Mouse (Mus musculus): ENCODE measurements around the gene Slc9a3r1.

Gene Slc9a3r1

DNA sequence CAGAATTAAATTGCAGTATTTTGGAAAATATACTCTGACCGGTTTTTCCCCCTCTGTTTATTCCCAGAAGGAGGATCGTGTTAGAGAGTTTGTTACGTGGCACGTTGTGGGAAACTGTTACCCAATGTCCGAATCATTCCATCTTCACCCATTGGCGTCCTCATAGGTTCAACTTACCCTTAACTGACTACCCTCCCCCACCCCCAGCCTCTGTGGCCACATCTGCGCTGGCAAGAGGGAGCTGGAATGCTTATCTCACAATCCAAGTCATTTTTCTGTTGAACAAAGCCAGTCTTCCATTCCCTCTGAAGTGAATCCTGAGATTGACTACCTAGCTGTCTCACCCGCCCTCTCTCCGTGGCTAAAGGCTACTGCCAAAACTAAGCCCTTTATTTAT is 938 bp upstream of the Slc9a3r1 start:
- no peak for DNase-seq (ENCODE audit: low spot score in 2 of 2)

DNA sequence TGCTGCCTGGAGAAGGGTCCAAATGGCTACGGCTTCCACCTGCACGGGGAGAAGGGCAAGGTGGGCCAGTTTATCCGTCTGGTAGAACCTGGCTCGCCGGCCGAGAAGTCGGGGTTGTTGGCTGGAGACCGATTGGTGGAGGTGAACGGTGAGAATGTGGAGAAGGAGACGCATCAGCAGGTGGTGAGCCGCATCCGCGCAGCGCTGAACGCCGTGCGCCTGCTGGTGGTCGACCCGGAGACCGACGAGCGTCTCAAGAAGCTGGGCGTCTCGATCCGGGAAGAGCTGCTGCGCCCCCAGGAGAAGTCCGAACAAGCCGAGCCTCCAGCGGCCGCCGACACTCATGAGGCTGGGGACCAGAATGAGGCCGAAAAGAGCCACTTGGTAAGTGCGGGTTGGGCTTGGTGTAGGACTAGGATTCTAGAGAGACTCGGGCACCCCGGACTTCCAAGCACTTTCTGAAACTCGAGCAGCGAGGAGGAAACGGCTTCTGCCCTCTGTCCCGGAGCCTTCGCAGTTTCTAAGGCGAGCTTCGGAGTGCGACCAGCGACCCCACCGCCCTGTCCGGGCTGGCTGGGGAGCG is 518 bp downstream of the Slc9a3r1 start:
- DNase-seq (ENCODE audit: low spot score in 2 of 2): peak; percentile 63

DNA sequence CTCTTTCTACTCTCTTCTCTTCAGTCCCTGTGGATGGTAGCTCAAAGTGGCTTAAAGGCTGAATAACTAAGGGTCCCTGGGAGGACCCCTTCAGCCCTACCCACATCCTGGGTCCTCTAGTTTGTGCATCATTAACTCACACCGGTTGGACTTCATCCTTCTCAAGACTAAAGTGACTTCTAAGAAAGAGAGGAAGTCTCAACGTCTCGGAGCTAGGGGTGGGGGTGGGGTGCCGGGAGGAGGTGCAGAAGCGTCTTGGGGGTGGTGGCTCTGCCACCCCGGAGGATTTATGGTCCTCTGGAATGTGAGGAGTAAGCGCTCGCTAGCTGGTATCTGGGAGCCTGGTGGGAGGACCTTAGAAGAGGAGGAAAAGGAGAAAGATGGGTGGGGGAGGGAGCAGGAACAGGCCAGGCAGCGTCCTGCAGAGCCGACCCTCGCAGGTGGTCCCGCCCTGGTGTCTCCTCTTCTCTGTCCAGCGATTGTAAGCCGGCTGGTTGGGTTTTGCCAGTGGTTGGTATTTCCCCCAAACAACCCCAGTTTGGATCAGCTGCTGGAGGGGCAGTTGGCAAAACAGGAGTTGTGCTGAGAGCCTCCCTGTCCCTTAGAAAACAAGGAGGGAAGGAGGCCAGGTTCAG is 1.3 kb downstream of the Slc9a3r1 start:
- DNase-seq (ENCODE audit: low spot score in 2 of 2): no peak

DNA sequence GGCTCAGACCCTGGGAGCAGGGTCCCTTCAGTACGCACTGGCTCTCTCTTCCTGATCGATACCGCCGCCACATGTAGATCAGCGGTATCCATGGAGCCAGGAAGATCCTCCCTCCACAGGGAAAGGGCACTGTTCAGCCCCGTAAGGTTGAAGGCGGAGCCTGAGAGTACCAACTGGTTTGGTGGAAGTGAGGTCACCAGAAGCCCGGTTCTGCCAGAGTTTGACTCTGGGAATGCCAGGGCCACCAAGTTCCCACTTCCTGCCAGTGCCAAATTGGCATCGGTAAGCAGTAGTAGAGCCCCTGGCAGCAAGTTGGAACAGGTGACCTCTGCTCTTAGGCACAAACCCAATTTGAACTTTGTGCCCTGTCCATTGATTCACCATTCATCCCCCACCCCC is 1.8 kb downstream of the Slc9a3r1 start:
- DNase-seq (ENCODE audit: low spot score in 2 of 2): no peak

DNA sequence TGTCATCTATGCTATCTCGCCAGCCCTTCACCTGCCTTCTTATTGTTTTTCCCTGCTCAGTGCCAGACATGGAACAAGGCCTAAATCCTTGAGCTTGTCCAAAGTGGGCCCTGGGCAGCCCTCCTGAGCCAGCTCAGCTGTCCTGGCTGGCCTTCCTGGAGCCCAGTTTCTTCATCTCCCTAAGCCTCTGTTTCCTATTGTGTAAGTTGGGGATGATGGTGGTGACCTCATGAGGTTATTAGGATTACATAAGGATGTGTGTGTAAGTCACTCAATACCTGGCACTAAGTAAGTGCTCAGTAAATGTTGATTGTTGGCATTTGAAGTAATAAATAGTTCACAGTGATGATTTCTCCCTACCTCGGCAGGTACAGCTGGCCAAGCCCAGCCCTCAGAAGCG is 3.6 kb downstream of the Slc9a3r1 start:
- no peak for DNase-seq (ENCODE audit: low spot score in 2 of 2)

DNA sequence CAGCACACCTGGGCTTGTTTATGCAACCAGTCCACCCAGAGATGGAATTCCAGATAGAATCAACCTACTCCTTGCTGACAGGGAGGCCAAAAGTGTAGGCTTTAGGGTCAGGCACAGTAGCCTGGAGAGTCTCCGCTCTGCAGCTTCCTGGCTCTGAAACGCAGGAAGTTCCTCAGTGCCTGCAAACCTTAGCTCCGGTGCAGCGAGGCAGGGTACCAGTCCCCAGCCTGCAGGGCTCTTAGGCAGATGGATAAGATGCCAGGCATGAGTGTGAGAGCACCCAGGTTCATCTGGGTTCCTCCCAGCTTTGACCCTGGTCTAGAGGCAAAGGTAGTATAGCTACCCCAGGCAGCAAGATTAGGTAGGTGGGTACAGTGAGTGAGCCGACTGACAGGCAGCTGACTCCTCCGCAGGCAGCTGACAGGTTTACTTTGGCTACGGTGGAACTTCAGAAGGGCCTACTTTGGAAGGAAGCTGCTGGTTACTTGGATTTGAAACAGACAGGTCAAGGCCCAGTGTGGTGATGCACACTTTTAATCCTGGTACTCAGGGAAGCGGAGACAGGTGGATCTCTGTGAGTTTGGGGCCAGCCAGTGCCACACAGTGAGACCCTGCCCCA is 4.6 kb downstream of the Slc9a3r1 start:
- no peak for DNase-seq (ENCODE audit: low spot score in 2 of 2)

DNA sequence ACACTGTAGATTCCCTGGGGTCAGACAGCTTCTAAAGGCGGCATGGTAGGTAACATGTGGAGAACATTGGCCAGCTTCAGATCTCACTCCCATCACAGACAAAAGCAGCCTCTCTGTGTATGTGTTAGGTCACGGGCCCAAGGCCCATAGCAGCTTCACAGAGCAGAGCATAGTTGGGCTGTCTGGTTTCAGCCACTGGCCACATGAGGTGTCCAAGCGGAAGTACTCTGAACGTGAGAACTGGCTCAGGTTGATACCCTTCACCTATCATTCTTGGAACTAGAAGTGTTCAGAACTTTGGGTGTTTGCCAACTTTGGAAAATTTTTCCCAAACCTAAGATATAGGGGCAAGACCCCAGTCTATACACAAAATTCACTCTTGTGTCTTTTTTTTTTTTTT is 6.3 kb downstream of the Slc9a3r1 start:
- no peak for DNase-seq (ENCODE audit: low spot score in 2 of 2)

DNA sequence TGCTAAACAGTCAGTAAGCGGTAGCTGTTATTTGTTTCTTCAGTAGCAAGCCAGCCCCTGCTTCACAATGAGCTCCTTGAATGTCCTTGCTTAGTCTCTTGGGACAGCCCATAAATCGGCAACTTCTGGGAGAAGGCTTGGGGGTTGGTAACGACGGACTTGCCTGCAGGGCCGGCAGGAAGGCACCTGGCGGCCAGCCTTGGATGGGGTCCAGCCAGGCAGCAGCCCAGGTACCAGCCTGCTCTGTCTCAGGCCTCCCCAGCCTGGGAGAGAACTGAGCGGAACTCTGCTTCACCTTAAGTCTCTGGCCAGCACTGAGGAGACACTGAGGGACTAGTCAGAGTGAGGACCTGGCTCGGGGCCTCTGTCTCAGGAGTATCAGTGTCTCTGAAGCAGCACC is 8.0 kb downstream of the Slc9a3r1 start:
- no peak for DNase-seq (ENCODE audit: low spot score in 2 of 2)

DNA sequence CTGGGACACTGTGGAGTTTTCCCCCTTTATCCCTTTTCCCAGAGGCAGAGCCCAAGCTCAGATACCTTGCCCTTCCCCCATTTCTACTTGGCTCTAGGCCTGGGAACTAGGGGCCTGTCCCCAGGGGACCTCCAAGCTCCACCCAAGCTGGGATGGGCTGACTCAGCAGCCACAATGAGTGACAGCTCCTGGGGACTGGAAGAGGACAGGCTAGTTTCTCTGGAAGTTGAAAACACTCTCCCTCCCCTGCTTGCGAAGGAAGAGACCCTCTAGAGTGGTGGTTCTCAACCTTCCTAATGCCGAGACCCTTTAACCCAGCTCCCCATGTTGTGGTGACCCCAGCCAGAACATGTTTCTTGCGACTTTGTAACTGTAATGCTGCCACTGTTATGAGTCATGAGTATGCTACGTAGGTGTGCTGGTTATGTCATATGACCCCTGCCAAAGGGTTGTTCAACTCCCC is 9.7 kb downstream of the Slc9a3r1 start:
- DNase-seq (ENCODE audit: low spot score in 2 of 2): peak; percentile 32 to 53

DNA sequence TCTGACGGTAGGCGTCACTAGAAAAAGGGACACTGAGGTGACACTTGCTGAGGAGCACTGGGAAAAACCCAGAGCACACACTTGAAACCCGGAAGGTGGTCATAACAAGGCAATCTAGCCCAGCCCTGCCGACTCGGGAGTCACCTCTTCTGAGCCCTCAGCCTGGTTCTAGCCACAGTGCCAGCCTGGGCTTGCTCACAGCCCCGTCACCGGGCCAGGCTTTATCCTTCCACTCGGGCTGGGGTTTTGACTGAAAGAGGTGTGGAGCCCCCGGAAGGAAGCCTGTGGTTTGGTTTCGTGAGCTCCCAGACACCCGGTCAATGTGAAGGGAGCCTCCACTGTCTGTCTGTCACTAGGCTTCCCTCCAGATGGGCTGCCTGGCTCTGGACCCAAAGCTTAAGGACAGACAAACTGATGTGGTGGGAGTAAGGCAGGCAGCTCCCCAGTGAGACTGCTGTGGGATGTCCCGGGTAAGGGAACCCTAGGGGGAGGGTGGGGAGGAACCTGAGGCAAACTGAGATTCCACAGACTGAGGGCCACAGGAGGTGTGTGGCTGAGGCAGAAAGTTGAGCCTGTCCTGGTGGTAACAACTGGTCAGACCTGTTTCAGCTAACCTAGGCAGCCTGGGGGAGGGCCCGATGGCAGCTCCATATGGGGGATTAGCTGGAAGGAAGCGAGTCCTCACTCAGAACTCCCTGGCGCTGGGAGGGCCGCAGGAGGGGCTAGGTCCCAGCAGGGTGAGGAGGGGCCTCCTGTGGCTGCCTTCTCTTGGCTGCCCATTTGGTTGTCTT is 10.6 kb downstream of the Slc9a3r1 start:
- peak; percentile 90 to 96 for DNase-seq (ENCODE audit: low spot score in 2 of 2)

DNA sequence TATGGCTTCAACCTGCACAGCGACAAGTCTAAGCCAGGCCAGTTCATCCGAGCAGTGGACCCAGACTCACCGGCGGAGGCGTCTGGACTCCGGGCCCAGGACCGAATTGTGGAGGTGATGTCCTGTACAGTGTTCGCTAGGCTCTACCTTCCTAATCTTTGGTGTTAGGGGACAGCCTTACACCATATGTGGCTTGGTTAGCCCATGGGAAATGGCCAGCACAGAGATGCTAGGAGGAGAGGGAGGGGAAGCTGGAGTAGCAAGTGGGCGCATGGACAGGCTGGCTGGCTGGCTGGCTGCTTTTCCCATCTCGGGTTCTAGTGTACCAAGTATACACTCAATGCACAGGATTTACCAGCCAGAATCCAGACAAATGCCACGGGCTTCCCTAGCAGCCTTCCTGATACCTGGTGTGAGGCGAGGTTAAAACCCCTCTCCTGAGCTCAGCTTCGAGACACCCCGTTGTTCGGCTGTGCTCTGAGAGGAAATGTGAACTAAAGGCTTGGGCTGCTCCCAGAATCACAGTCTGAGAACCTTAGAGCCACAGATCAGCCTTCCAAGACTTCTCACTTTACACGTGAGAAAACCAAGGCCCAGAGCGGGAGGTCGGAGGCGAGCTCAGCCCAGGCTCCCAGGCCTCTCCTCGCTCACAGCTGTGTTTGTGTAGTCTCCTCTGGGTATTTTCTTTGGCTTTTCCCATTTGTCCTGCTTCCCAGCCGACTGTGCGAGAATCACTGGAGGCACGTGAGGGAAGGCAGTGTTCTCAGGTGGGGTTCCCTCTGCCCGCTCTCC is 13.5 kb downstream of the Slc9a3r1 start:
- DNase-seq (ENCODE audit: low spot score in 2 of 2): no peak

DNA sequence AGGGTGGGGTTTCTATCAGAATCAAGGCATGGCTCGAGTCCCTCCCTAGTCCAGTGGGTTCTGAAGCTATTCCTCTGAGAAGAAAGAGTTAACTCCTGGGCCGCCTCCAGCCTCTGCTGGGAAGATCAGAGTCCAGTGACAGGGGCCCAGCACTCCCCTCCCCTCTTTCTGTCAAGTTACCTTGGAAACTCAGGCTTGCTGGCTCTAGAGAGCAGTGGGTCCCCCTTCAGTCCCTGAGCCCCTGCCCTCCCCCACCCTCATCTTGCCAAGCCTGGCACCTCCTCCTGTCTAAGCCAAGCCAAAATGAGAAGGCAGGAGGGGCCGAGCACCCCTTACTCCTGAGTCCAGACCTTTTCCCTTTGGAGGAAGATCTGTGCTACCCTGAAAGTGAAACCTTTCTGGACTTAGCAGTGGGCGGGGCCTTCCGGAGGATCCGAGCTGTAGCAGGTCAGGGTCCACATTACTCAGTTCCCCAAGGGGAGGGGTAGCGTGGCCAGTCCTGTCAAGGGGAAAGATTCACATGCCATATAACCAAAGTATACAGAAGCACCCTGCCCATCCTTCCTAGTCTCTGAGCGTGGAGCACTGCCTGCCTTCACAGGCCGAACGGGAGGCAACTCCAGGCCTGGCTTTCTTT is 14.5 kb downstream of the Slc9a3r1 start:
- no peak for DNase-seq (ENCODE audit: low spot score in 2 of 2)

DNA sequence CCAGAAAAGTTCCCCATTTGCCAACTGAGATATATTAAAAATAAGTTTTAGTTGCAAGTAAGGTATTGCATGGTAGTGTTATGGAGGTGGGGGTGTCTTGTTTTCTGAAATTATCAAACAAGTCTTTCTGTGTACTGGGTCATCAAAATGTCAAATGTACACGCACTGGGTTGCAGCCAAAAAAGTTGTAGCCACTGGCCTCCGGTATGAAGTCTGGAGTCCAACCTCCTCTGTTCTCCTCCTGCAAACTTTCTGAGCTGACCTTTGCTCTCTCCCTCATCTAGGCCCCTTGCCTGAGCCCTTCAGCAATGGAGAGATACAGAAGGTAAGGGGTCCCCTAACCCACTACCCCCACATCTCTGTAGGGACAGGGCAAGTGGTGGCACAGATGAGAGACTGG is 15.6 kb downstream of the Slc9a3r1 start:
- DNase-seq (ENCODE audit: low spot score in 2 of 2): no peak

DNA sequence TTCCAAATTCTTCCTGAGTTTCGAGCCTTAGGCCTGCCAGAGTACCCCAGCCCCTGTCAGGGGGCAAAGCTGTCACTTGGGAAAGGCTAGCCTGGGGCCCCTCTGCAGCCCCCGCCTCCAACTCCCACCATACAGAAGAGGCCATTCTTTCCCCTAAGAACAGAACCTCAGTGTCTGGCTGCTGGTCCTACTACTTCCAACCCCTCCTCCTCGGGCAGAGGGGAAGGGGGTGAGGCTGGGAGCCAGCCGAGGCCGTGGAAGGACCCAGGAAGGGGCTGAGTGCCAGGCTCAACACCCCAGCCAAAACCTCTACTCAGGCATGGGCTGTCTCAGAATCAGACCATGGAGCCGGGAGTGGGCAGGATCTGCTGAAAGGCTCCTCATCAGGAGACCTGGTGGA is 16.1 kb downstream of the Slc9a3r1 start:
- DNase-seq (ENCODE audit: low spot score in 2 of 2): no peak

DNA sequence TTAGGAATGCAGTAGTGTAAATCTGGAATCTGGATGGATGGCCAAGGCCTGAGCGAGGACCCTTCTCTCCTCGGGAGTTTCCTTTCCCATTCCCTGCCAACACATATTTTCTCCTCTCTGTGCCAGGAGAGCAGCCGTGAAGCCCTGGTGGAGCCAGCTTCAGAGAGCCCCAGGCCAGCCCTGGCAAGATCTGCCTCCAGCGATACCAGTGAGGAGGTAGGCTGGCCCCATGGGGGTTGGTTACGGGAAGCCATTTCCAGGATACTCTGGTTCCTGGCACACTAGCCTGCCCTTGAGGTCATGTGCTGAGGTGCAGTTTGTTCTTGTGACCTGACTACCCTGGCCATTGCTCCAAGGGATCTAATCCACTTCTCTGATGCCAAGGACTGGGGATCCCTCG is 16.7 kb downstream of the Slc9a3r1 start:
- no peak for DNase-seq (ENCODE audit: low spot score in 2 of 2)

DNA sequence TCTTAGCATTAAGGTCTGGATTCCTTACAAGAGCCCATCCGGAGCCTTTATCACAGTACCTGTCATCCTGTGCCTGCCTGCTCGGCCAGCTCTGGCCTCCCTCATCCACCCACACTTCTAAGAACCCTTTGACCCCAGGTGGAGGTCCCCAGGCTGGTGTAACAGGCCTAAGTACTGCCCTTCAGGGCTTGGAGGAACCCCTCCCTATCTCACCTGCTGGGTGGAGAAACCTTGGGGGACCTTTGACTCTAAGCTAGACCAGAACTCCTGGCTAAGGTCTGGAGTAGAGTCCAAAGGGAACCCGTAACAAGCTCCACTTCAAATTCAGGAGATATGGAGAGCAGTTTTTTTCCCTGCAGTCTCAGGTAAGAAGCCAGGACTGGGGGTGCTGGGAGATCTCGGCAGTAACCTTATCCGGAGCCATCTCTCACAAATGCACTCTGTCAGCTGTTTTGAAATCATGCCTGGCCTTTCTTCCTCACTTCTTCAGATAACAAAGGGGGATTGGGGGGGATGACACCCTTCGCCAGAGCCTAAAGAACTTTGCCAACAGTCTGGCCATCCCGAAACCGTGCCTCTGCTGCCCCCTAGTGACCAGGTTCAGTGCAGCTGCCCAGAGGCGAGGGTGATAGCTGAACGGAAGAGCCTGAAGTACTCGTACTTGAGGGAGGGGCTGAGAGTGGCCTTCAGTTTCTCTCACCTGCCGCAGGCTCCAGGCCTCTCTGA is 18.9 kb downstream of the Slc9a3r1 start:
- peak; percentile 86 to 88 for DNase-seq (ENCODE audit: low spot score in 2 of 2)

DNA sequence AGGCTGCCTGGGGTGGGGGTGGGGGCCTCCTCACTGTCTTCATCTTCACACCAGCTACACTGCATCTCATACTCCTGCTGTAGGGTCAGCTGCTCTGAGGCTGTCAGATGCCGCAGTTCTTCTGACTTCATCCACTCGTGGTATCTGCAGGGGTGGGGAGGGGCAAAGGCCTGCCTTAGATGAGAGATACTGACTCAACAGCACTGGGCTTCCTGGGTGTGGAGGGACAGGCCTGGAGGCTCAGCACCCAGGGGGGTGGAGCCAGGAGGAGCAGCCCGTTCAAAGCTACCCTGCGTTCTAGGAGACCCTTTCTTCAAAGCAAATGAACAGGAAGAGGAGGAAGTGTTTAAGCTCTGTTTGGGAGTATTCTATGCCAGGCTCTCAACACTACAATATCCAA is 21.8 kb downstream of the Slc9a3r1 start:
- no peak for DNase-seq (ENCODE audit: low spot score in 2 of 2)

DNA sequence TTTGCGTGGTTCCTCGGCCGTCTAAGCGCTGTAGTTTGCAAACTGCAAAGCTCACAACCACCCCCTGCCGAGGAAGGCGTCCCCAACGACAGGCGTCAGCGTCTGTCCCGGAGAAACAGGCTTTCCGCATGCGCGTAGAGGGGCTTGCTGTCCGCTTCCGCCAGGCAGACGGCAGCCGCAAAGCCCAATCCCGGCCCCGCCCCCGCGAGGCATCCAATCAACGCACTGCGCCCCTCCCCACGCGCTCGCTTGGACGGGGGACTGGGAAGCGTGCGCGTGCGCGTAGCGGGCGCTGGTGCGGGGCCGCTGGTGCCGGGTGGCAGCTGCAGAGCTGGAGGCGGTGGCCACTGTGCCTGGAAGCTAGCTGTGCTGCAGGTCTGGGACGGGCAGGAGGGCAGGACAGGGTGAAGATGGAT is 24.1 kb downstream of the Slc9a3r1 start, which contains the start of gene Tmem104:
TSS of gene Tmem104 (plus strand) at position 264 of the 416 bp plus-strand sequence.
- peak; percentile 96 to 98 for DNase-seq (ENCODE audit: low spot score in 2 of 2)

DNA sequence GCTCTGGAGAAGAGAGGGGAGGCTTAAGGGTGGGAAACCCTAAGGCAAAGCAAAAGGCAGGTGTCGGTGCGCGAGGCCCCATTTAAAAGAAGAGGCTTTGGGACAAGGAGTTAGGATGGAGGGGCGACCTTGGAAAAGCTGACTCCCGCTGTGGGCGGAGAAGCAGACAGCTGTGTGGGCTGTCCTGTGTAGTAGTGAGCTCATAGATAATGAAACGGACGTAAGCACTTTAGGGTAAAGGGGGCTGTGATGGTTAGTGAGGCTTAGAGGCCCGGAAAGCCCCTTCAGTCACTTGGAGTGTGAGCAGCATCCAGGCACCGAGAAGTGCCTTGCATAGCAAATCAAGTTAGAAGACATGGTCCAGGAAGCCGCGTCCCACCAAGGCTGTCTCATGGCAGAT is 24.6 kb downstream of the Slc9a3r1 start, which contains the start of gene Nat9:
TSS of gene Nat9 (minus strand) at position 167 of the 400 bp plus-strand sequence.
- peak; percentile 64 to 69 for DNase-seq (ENCODE audit: low spot score in 2 of 2)

DNA sequence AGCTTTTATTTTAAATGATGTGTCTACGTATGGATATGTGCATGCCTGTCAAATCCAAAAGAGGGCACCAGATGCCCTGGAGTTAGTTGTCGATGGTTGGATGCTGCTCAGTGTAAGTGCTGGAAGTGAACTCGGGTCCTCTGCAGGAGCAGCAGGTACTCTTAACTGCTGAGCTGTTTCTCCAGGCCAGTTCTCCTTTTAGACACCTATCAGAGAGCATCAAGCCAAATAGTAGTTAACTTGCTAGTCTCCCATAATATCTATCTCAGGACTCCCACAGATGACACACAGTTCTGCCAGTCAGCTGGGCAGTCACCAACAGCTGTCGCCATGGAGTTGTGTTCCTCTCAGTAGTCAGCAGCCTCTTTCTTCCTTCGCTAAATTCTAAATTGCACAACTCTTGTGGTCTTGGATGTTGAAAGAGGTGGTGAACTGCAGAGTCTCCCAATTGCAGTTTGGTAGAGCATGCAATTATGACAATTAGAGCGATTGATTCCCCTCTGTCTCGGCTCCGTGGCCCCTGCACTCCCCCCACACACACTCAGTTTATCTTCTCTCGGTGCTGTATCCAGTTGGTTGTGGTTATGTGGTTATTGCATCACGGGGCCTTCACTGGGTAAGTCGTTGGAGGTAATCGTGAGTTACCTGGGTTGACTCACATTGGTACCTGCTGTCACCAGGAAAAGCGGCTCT is 25.5 kb downstream of the Slc9a3r1 start:
- no peak for DNase-seq (ENCODE audit: low spot score in 2 of 2)
